Mouse (Mus musculus) embryo, embryonic 9.5 days (tissue): ENCODE measurements around the gene Erp29.
A peak's percentile ranks its signal among the peaks of the same experiment; 100 is the strongest.

Experiments
- DNase-seq: peaks from one replicate; pipeline ENCODE4 v3.0.0-alpha.2; 2017; ENCODE audit errors: extremely low spot score

Gene Erp29

DNA sequence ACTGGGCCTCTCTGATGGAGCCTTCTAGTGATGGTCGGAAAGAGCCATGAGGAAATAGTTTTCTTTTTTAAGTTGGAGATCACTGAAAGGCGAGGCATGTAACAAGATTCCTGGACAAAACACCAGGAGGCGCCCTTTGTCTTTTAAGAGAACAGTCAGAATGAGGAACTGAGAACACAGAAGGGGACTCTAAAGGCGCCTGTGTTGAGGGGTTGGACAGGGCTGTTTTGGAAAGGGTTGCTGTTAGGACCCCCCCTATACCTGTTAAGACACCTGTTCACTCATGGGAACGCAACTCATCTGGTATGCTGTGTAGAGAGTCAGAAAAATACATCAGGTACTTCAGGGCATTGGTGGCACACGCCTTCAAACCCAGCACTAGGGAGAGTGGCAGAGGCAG, 2.3 kb downstream of the Erp29 start:
- DNase-seq = peak; percentile 37

- no peak for DNase-seq
Measured at GRCm38 (mm10) chr5:121448450-121448849, 3.9 kb downstream of the Erp29 start.

GRCm38 (mm10) chr5:121444870-121445269, 7.4 kb downstream of the Erp29 start:
- DNase-seq = no peak

GRCm38 (mm10) chr5:121443548-121443947, 8.8 kb downstream of the Erp29 start:
- peak; percentile 35 for DNase-seq

- DNase-seq = no peak
Measured at GRCm38 (mm10) chr5:121438756-121439155, 13.6 kb downstream of the Erp29 start.

DNA sequence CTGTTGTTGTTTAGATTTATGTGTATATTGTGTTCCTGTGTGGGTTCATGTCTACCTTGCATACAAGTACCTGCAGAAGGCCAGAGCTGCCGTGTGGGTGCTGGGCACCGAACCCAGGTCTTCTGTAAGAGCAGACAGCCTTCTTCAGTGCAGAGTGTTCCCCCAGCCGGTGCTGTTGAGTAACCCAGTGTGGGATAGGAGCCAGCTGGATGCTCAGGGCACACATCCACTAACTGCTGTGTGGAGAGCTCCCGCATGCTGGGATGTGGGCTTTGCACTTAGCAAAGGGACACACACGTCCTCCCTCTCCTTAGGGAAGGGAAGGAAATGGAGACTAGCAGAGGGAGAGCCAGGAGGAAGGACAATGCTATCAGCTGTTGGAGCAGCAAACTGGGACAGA, 14.2 kb downstream of the Erp29 start:
- no peak for DNase-seq

DNA sequence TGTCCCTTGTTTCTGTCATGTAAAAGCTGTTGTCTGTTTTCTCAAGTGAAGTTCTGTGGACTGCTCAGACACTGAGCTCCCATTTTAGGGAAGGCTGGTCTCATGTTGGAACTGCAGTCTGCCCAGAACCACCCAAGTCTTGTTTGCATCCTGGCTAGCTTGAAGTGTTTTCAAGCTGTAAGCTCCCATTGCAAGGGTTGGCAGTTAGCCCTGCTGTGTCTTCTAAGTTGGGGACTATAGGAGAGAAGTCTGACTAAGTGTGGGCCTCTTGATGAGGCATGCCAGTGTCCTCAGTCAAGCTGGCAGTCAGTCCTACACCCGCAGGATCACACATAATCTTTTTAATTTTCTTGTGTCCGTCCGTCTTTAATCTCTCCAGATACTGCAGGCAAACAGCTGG, 23.4 kb downstream of the Erp29 start:
- DNase-seq = no peak

- no peak for DNase-seq
Measured at GRCm38 (mm10) chr5:121423297-121423696, 29.0 kb downstream of the Erp29 start.

DNA sequence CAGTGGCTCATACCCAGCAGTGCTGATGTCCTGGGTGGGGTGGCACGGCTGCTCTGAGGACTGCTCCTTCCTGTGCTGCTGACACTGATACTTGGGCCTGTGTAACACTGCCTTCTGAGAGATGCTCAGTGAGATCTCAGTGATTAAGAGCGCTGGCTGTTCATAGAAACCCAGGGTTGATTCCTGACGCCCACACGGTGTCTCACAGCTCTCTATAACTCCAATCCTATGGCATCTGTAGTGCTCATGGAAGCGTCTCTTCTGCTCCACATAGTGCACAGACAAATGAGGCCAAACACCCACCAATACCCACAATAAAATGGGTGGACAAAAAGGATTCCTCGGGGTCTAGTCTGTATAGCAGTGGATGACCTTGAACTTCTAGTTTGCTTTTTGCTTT, 29.5 kb downstream of the Erp29 start:
- no peak for DNase-seq

GRCm38 (mm10) chr5:121420721-121421120, 31.6 kb downstream of the Erp29 start:
- no peak for DNase-seq

- DNase-seq = no peak
Measured at GRCm38 (mm10) chr5:121410975-121411374, 41.3 kb downstream of the Erp29 start.

- DNase-seq = no peak
Measured at GRCm38 (mm10) chr5:121407856-121408255, 44.5 kb downstream of the Erp29 start.

- no peak for DNase-seq
Measured at GRCm38 (mm10) chr5:121400849-121401248, 51.5 kb downstream of the Erp29 start.

DNA sequence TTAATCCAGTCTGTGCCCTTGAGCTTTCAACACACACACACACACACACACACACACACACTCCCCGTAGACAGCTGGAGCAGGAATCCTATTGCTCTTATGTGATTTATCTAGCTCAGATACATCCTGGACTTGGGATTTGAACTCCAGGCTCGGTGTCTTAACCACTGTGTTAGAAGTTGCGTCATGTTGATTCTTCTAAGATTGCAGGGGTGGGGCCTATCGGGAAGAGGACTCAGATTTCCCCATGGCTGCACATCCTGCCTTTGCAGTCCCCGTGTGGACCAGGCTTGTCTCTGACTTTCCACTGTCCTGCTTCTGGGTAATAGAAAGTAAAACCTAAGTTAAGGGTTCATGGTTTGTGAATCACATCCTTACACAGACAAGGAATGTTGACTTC, 52.2 kb downstream of the Erp29 start:
- no peak for DNase-seq

GRCm38 (mm10) chr5:121399540-121399939, 52.8 kb downstream of the Erp29 start:
- no peak for DNase-seq

GRCm38 (mm10) chr5:121398965-121399462, 53.3 kb downstream of the Erp29 start:
- no peak for DNase-seq

GRCm38 (mm10) chr5:121398146-121398964, 54.0 kb downstream of the Erp29 start:
- DNase-seq = peak; percentile 61

DNA sequence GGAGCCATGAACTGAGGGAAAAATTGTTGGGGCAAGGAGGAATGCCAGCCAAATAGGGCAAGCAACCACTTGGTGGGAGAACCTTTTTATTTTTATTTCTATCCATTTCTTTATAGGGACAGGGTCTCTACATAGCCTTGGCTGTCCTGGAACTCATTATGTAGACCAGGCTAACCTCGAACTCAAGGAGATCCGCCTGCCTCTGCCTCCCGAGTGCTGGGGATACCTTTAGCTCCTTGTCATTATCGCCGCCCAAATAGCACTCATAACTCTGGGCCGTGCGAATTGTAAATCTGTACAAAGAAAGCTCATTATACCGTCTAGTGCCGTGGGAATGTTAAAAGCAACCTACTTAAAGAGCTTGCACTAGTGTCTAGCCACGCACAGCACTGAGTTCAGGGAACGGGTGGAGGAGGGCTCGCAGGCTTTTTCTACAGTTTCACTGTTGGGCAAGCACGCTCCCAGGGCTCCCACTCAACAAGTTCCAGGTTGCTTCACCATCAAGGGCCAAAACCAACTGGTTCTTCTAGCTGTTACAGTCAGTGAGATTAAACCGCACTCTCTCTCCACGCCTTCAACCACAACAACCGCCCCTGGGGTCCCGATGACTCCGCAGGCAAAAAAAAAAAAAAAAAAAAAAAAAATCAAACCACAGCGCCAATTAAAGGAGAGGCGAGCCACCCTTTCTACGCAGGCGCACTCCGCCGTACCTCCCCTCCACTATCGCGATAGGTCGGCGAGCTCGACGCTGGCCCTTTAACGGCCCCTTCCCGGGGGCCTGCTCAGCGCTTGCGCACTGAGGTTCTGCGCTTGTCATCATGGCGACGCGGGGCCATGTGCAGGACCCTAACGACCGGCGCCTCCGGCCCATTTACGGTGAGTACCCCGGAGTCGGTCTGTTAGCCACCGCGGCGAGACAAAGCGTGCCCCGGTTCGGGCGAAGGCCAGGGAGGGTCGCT, 54.8 kb downstream of the Erp29 start, which contains the start of gene Naa25:
Gene Naa25 (plus strand): TSS at position 750 of the 959 bp plus-strand sequence.
- peak; percentile 91 for DNase-seq

- no peak for DNase-seq
Measured at GRCm38 (mm10) chr5:121395621-121396020, 56.7 kb downstream of the Erp29 start.

GRCm38 (mm10) chr5:121393402-121393801, 58.9 kb downstream of the Erp29 start:
- no peak for DNase-seq

DNA sequence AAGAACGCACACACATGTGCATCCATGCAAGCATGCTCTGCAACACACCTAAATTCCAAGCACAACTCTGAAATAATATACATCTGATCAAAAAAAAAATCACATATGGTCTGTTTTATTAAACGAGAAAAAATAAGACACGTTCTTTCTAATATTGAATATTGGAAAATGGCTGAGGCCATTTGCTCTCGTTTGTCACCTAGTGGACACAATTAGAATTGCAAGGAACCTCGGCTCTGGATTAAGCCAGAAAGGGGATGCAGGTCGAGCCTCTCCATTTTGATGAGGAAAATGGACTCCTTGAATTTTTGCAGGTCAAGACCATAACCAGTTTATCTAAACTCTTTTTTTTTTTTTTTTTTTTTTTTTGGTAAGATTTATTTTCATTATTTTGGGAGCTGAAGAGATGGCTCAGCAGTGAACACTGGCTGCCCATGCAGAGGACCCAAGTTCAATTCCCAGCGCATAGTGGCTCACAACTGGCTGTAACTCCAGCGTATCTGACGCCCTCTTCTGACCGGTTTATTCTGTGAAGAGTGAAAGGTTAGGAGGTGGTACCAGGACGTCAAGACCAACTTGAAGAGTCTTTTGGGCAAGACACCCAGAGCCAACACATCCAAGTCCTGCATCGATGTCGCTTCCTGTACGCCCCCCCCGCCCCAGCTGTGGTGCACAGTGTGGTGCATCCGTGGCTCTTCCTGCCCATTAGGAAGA, 59.5 kb downstream of the Erp29 start:
- peak; percentile 35 for DNase-seq

GRCm38 (mm10) chr5:121389691-121390090, 62.6 kb downstream of the Erp29 start:
- no peak for DNase-seq
